Mouse (Mus musculus) megakaryocyte, embryonic 14.5 days (primary cell): ENCODE results near the gene Incenp.

ENCODE experiments used
- FLI1 ChIP-seq: IDR thresholded peaks from 2 replicates; pipeline ENCODE4 v1.6.1; 2012; ENCODE audit warnings: low read length, inconsistent platforms, mixed read lengths
- GATA1 ChIP-seq: IDR thresholded peaks from 3 replicates; pipeline ENCODE4 v1.6.1; 2012; ENCODE audit warnings: mixed read lengths, low read length, inconsistent platforms, borderline replicate concordance

DNA sequence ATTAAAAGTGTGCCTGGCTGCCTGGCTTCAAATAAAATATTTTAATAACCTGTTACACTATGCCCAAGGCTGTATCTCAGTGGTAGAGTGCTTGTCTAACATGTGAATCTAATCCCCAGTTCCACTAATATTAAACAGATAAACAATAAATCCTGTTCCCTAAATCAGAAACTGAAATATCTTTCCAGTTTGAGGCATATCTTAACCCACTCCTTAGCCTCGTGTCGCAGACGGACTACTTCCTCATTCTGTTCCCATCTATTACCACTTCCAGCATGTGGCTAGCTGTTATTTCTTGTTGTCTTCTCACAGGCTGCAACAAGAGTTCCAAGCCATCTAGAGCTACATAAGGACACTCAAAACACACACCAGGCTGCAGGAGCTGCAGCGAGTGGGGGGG is 18.4 kb upstream of the Incenp start:
- TF ChIP-seq FLI1: no peak
- no peak for TF ChIP-seq GATA1
